Mouse (Mus musculus) thymus, postnatal 14 days (tissue): ENCODE measurements around the gene Ranbp17.
"Not testable (repeated sequence)": the region's sequence is repeated elsewhere in the genome, so short reads cannot be mapped to it uniquely, and the experiment has no call there.

Experiments
- DNase-seq: peaks from one replicate; pipeline ENCODE4 v3.0.0; 2021

Ranbp17 gene

GRCm38 (mm10) chr11:33513376-33513991 is at the start of gene Ranbp17:
TSS of gene Ranbp17 (minus strand) at chr11:33513746.
- DNase-seq: peak; percentile 64

- DNase-seq: no peak
Observed at GRCm38 (mm10) chr11:33554123-33554522, 40.6 kb upstream of the Ranbp17 start.

- no peak for DNase-seq
Observed at GRCm38 (mm10) chr11:33550861-33551560, 37.5 kb upstream of the Ranbp17 start.

- DNase-seq: no peak
Observed at GRCm38 (mm10) chr11:33547386-33547785, 33.8 kb upstream of the Ranbp17 start.

GRCm38 (mm10) chr11:33544945-33545344 is 31.4 kb upstream of the Ranbp17 start:
- DNase-seq: no peak

- no peak for DNase-seq
Observed at GRCm38 (mm10) chr11:33544121-33544520, 30.6 kb upstream of the Ranbp17 start.

- DNase-seq: no peak
Observed at GRCm38 (mm10) chr11:33537390-33538125, 24.0 kb upstream of the Ranbp17 start.

- DNase-seq: no peak
Observed at GRCm38 (mm10) chr11:33536636-33537035, 23.1 kb upstream of the Ranbp17 start.

GRCm38 (mm10) chr11:33534541-33534940 is 21.0 kb upstream of the Ranbp17 start:
- DNase-seq: no peak

- DNase-seq: no peak
Observed at GRCm38 (mm10) chr11:33533577-33533976, 20.0 kb upstream of the Ranbp17 start.

- no peak for DNase-seq
Observed at GRCm38 (mm10) chr11:33529576-33529975, 16.0 kb upstream of the Ranbp17 start.

GRCm38 (mm10) chr11:33512854-33513375 is 631 bp downstream of the Ranbp17 start:
- DNase-seq: no peak

GRCm38 (mm10) chr11:33509401-33509800 is 4.1 kb downstream of the Ranbp17 start:
- DNase-seq: no peak

- no peak for DNase-seq
Observed at GRCm38 (mm10) chr11:33485746-33486145, 27.8 kb downstream of the Ranbp17 start.

- DNase-seq: no peak
Observed at GRCm38 (mm10) chr11:33480410-33480809, 33.1 kb downstream of the Ranbp17 start.

- DNase-seq: no peak
Observed at GRCm38 (mm10) chr11:33479209-33479608, 34.3 kb downstream of the Ranbp17 start.

GRCm38 (mm10) chr11:33476634-33477033 is 36.9 kb downstream of the Ranbp17 start:
- DNase-seq: no peak

GRCm38 (mm10) chr11:33461172-33461571 is 52.4 kb downstream of the Ranbp17 start:
- no peak for DNase-seq

- DNase-seq: no peak
Observed at GRCm38 (mm10) chr11:33454069-33454468, 59.5 kb downstream of the Ranbp17 start.

GRCm38 (mm10) chr11:33433813-33434212 is 79.7 kb downstream of the Ranbp17 start:
- no peak for DNase-seq

GRCm38 (mm10) chr11:33428238-33428637 is 85.3 kb downstream of the Ranbp17 start:
- not testable (repeated sequence) for DNase-seq

GRCm38 (mm10) chr11:33427789-33428188 is 85.8 kb downstream of the Ranbp17 start:
- DNase-seq: not testable (repeated sequence)

- DNase-seq: no peak
Observed at GRCm38 (mm10) chr11:33422226-33422625, 91.3 kb downstream of the Ranbp17 start.

- DNase-seq: no peak
Observed at GRCm38 (mm10) chr11:33404651-33405050, 108.9 kb downstream of the Ranbp17 start.
